Mouse (Mus musculus) myocyte (in vitro differentiated cells): ENCODE results near the gene Kcnt2. TPM values are rescaled to one million over a fixed set of nuclear protein-coding genes. Genes with fewer than 3 reads are reported as not detected.

Experiments
- H3K27me3 ChIP-seq: one replicate; pipeline ENCODE4 v1.6.1; 2011; ENCODE audit not compliant: control insufficient read depth, insufficient read depth, insufficient read length
- H3K36me3 ChIP-seq: one replicate; pipeline ENCODE4 v1.6.1; 2011; ENCODE audit not compliant: control insufficient read depth, insufficient read depth
- H3K4me2 ChIP-seq: one replicate; pipeline ENCODE4 v1.6.1; 2011; ENCODE audit warnings: low read depth, control low read depth
- H3K4me3 ChIP-seq: one replicate; pipeline ENCODE4 v1.5.1; 2011; ENCODE audit warnings: mild to moderate bottlenecking, control low read depth, moderate library complexity
- H3K79me2 ChIP-seq: one replicate; pipeline ENCODE4 v1.6.1; 2011; ENCODE audit not compliant: control insufficient read depth, insufficient read depth
- H3ac ChIP-seq: one replicate; pipeline ENCODE4 v1.6.1; 2011; ENCODE audit not compliant: control insufficient read depth, insufficient read length
- CEBPB ChIP-seq: IDR thresholded peaks from 2 replicates; pipeline ENCODE4 v1.6.1; 2011; ENCODE audit warnings: mild to moderate bottlenecking, moderate library complexity; ENCODE audit not compliant: poor library complexity, insufficient read depth, severe bottlenecking
- E2F4 ChIP-seq: IDR thresholded peaks from one replicate; pipeline ENCODE4 v1.6.1; 2011; ENCODE audit warnings: mild to moderate bottlenecking, control low read depth, moderate library complexity; ENCODE audit not compliant: insufficient read depth
- MAX ChIP-seq: IDR thresholded peaks from one replicate; pipeline ENCODE4 v1.6.1; 2011; ENCODE audit warnings: low read depth, mild to moderate bottlenecking, control low read depth
- MYOD1 ChIP-seq, 3 experiments: IDR thresholded peaks; one replicate each; pipeline ENCODE4 v1.6.1; 2011; ENCODE audit warnings: control low read depth in 2 of 3, low read depth in 2 of 3, mild to moderate bottlenecking in 2 of 3, moderate library complexity in 1 of 3; ENCODE audit not compliant: insufficient read length in 2 of 3, control insufficient read depth in 1 of 3
- MYOG ChIP-seq, 3 experiments: IDR thresholded peaks; one replicate each; pipeline ENCODE4 v1.6.1; 2011; ENCODE audit warnings: control low read depth in 2 of 3, low read depth in 2 of 3, mild to moderate bottlenecking in 2 of 3; ENCODE audit not compliant: insufficient read length in 2 of 3, control insufficient read depth in 1 of 3, insufficient read depth in 1 of 3
- POLR2A ChIP-seq: IDR thresholded peaks from one replicate; pipeline ENCODE4 v1.6.1; 2011; ENCODE audit warnings: low read depth, mild to moderate bottlenecking, control low read depth, moderate library complexity; ENCODE audit not compliant: insufficient read length
- POLR2AphosphoS2 ChIP-seq: IDR thresholded peaks from one replicate; pipeline ENCODE4 v1.6.1; 2011; ENCODE audit warnings: low read depth, control low read depth; ENCODE audit not compliant: insufficient read length
- REST ChIP-seq: IDR thresholded peaks from one replicate; pipeline ENCODE4 v1.6.1; 2011; ENCODE audit warnings: mild to moderate bottlenecking, control low read depth, moderate library complexity; ENCODE audit not compliant: insufficient read depth, insufficient read length
- SRF ChIP-seq: IDR thresholded peaks from one replicate; pipeline ENCODE4 v1.6.1; 2011; ENCODE audit warnings: low read depth; ENCODE audit not compliant: control insufficient read depth, insufficient read length
- TCF12 ChIP-seq: IDR thresholded peaks from one replicate; pipeline ENCODE4 v1.6.1; 2011; ENCODE audit warnings: mild to moderate bottlenecking, control low read depth; ENCODE audit not compliant: poor library complexity, insufficient read depth, severe bottlenecking
- TCF3 ChIP-seq: IDR thresholded peaks from one replicate; pipeline ENCODE4 v1.6.1; 2011; ENCODE audit warnings: low read depth, control low read depth; ENCODE audit not compliant: insufficient read length
- USF1 ChIP-seq: IDR thresholded peaks from one replicate; pipeline ENCODE4 v1.6.1; 2011; ENCODE audit warnings: low read depth, mild to moderate bottlenecking, control low read depth, moderate library complexity
- polyA plus RNA-seq: library from polyadenylated mRNA; unstranded; fragments of >200 nt; fragmentation: generic; extraction: Trizol; gene quantifications from one replicate; pipeline ENCODE4 v1.2.1, GENCODE M21; 2012; ENCODE audit warnings: missing spikeins

The Kcnt2 gene
- polyA plus RNA-seq, 1 experiment: 0.19 TPM

DNA sequence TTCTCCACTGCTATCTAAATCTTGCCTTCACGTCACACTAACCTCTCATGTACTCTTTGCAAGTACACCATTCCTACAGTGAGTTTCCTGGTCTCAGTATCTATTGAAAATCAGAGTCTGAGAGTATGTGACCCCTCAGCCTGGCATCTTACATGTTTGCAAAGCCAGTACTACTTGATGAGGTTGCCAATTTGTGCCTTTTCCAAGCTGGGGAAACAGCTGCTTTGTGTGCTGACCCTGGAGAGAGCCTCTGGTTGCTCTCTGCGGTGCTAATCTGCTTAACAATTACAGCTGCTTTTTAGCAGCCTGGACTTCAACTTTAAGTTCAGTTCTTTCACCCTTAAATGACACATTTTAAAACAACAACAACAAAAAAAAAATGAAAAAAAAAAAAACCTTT is 133.6 kb downstream of the Kcnt2 start:
- H3K4me2 ChIP-seq: no peak overlapping the region
- no peak overlapping the region for H3K4me3 ChIP-seq
- no peak overlapping the region for H3ac ChIP-seq
- TF ChIP-seq TCF3: no peak
- no peak for TF ChIP-seq MYOG (IDR thresholded peaks at IDR 0.05; ENCODE audit: control insufficient read depth in 1 of 3, insufficient read depth in 1 of 3, insufficient read length in 2 of 3, low read depth in 2 of 3)
- no peak for TF ChIP-seq POLR2A
- TF ChIP-seq MAX: no peak
- no peak for TF ChIP-seq REST
- TF ChIP-seq TCF12: no peak
- TF ChIP-seq E2F4: no peak
- no peak for TF ChIP-seq MYOD1 (IDR thresholded peaks at IDR 0.05; ENCODE audit: control insufficient read depth in 1 of 3, insufficient read length in 2 of 3, low read depth in 2 of 3)
- TF ChIP-seq CEBPB: no peak
- TF ChIP-seq POLR2AphosphoS2: no peak
- no peak for TF ChIP-seq SRF
- no peak for TF ChIP-seq USF1
- no peaks in the 10 kb centered on the region for H3K36me3 ChIP-seq
- no peaks in the 10 kb centered on the region for H3K79me2 ChIP-seq
- no peaks in the 10 kb centered on the region for H3K27me3 ChIP-seq

DNA sequence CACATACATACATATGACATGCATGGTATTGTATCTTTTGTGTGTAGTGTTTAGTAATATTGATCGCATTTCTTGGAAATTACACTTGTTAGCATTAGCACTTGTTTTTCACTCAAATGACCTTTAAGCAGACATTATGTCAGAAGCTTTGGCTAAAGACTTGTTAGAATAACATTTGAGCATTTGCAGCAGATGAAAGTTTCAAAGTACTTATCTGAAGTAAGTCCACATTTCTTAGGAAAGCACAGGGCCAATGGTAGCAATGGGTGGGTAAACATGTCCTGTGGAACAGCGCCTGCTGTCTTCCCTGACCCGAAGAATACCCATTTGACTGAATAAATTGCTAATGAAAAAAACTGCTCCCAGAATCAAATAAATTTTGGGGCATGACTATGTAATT is 135.1 kb downstream of the Kcnt2 start:
- H3K27me3 ChIP-seq: no peaks in the 10 kb centered on the region
- H3K4me2 ChIP-seq: no peak overlapping the region
- H3K4me3 ChIP-seq: no peak overlapping the region
- no peaks in the 10 kb centered on the region for H3K36me3 ChIP-seq
- TF ChIP-seq SRF (no peak), MYOD1 (IDR thresholded peaks at IDR 0.05; ENCODE audit: control insufficient read depth in 1 of 3, insufficient read length in 2 of 3, low read depth in 2 of 3) (no peak)
- H3ac ChIP-seq: no peak overlapping the region
- no peaks in the 10 kb centered on the region for H3K79me2 ChIP-seq

DNA sequence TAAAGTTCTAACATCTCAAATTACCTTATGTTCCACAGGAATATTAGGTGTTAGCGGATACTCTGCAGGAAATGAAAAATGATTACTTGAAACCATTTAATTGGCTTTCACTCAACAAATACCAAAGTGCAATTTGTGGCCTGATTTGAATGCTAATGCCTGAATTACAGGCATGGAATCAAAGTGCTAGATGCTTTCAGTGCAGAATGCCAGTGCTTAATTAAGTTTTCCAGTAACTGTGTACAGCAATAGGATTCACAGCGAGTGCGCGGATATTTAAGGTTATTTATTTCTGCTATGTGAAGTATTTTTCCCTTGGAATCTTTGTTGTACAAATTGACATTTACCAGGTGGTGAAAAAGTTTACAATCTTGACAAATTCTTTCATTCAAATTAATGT is 144.3 kb downstream of the Kcnt2 start:
- Histone ChIP-seq H3ac (no peak overlapping the region), H3K79me2 (no peaks in the 10 kb centered on the region), H3K4me3 (no peak overlapping the region), H3K36me3 (no peaks in the 10 kb centered on the region), H3K4me2 (no peak overlapping the region), H3K27me3 (no peaks in the 10 kb centered on the region)
- no peak for TF ChIP-seq TCF12
- TF ChIP-seq USF1: no peak
- TF ChIP-seq POLR2AphosphoS2: no peak
- no peak for TF ChIP-seq MAX
- TF ChIP-seq REST: no peak

DNA sequence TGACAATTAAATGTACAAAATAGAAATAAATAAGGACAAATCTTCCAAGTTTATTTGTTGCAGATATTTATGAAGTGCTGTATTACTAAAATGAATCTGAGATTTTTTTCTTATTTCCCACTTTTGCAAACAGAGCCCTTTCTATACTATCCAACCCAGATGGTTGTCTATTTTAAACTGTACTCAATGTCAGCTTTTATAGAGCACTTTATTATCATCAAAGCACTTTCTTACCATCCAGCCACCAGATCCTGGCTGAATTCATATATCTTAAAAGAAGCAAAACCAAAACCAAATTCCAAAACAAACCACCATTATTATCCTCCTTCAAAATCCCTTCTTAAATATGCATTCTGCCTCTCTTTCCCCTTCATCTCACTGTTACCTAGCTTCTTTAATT is 151.8 kb downstream of the Kcnt2 start:
- TF ChIP-seq REST (no peak), MYOG (IDR thresholded peaks at IDR 0.05; ENCODE audit: control insufficient read depth in 1 of 3, insufficient read depth in 1 of 3, insufficient read length in 2 of 3, low read depth in 2 of 3) (no peak), MAX (no peak), TCF12 (no peak), MYOD1 (IDR thresholded peaks at IDR 0.05; ENCODE audit: control insufficient read depth in 1 of 3, insufficient read length in 2 of 3, low read depth in 2 of 3) (no peak), POLR2AphosphoS2 (no peak), USF1 (no peak), TCF3 (no peak), SRF (no peak)
- Histone ChIP-seq H3K4me2 (no peak overlapping the region), H3ac (no peak overlapping the region), H3K4me3 (no peak overlapping the region), H3K36me3 (no peaks in the 10 kb centered on the region), H3K27me3 (no peaks in the 10 kb centered on the region), H3K79me2 (no peaks in the 10 kb centered on the region)

DNA sequence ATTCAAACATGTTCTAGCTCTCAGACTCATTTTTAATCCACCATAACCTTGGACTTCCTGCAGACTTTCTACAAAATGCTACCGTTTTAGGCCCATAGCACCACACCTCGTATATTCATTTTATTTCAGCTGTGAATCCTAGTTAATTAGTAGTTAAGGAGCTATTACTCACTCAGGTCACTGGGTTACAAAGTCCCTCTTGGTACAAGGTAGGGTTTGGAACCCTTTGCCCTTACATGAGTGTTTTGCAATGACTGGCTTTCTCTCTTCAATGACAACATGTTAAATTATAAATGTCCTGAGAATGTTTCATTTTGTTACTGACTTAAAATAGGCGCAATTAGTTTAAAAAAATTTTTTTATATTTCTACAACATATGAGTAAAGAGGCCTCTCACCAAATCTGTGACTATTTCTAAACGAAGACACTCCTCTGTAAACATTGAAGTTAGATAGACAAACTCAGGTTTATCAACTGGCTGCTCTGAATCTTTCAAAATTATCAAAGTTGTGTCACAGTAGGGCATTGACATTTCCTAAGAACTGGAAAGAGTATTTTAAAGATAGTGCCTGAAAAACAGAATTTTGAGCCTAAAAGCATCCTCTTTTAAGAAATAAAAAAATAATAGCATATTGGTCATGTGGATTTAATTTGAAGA is 160.8 kb downstream of the Kcnt2 start:
- TF ChIP-seq MAX: no peak
- TF ChIP-seq MYOG (IDR thresholded peaks at IDR 0.05; ENCODE audit: control insufficient read depth in 1 of 3, insufficient read depth in 1 of 3, insufficient read length in 2 of 3, low read depth in 2 of 3): no peak
- TF ChIP-seq REST: no peak
- TF ChIP-seq E2F4: no peak
- TF ChIP-seq CEBPB: no peak
- TF ChIP-seq TCF12: no peak
- TF ChIP-seq POLR2AphosphoS2: no peak
- no peaks in the 10 kb centered on the region for H3K36me3 ChIP-seq
- no peak overlapping the region for H3K4me3 ChIP-seq
- no peak overlapping the region for H3ac ChIP-seq
- no peak overlapping the region for H3K4me2 ChIP-seq
- no peaks in the 10 kb centered on the region for H3K79me2 ChIP-seq
- H3K27me3 ChIP-seq: no peaks in the 10 kb centered on the region
